Mouse (Mus musculus) ES-E14 (cell line): ENCODE measurements around the gene Gm42791. TPM values are rescaled to one million over a fixed set of nuclear protein-coding genes. Genes with fewer than 3 reads are reported as not detected.

Experiments used
- DNase-seq: peaks from one replicate; pipeline ENCODE4 v3.0.0-alpha.2; 2013; ENCODE audit warnings: low read depth, low spot score
- H3K27ac ChIP-seq: 2 replicates; pipeline ENCODE4 v1.5.1; 2012; ENCODE audit warnings: low read depth, mild to moderate bottlenecking, low read length, moderate library complexity, mixed read lengths; ENCODE audit not compliant: poor library complexity, insufficient read depth, severe bottlenecking
- H3K36me3 ChIP-seq: 2 replicates; pipeline ENCODE4 v1.6.1; 2012; ENCODE audit warnings: mild to moderate bottlenecking, low read length, moderate library complexity, mixed read lengths; ENCODE audit not compliant: control insufficient read depth, poor library complexity, insufficient read depth, severe bottlenecking
- H3K4me1 ChIP-seq, 2 experiments: fragments of 150-350 bp in 1 of 2; sonication (generic) in 1 of 2; 2 replicates each; pipeline ENCODE4 v1.6.1; 2012; ENCODE audit warnings: low read length in 2 of 2, mild to moderate bottlenecking in 1 of 2, mixed read lengths in 1 of 2; ENCODE audit not compliant: control insufficient read depth in 2 of 2, insufficient read depth in 2 of 2, poor library complexity in 1 of 2
- H3K4me3 ChIP-seq, 2 experiments: fragments of 150-350 bp in 1 of 2; sonication (generic) in 1 of 2; 2 replicates each; pipeline ENCODE4 v1.5.1; 2012; ENCODE audit warnings: low read length in 2 of 2, low read depth in 1 of 2, mild to moderate bottlenecking in 1 of 2, mixed read lengths in 1 of 2; ENCODE audit not compliant: insufficient read depth in 1 of 2, poor library complexity in 1 of 2, severe bottlenecking in 1 of 2
- H3K9ac ChIP-seq: 2 replicates; pipeline ENCODE4 v1.6.1; 2012; ENCODE audit warnings: low read depth, mild to moderate bottlenecking, low read length, mixed read lengths; ENCODE audit not compliant: poor library complexity, insufficient read depth, severe bottlenecking
- H3K9me3 ChIP-seq: fragments of 150-350 bp; sonication (generic); 2 replicates; pipeline ENCODE4 v1.6.1; 2012; ENCODE audit warnings: low read depth, mild to moderate bottlenecking, low read length; ENCODE audit not compliant: control insufficient read depth, insufficient read depth
- CHD2 ChIP-seq: IDR thresholded peaks from 2 replicates; pipeline ENCODE4 v1.6.1; 2014; ENCODE audit warnings: mild to moderate bottlenecking, low read depth, low read length, inconsistent platforms
- HCFC1 ChIP-seq: IDR thresholded peaks from 2 replicates; pipeline ENCODE4 v1.6.1; 2012; ENCODE audit warnings: low read length, inconsistent platforms, borderline replicate concordance; ENCODE audit not compliant: insufficient read depth
- MAFK ChIP-seq: IDR thresholded peaks from 2 replicates; pipeline ENCODE4 v1.6.1; 2014; ENCODE audit warnings: mild to moderate bottlenecking, low read depth, low read length, inconsistent platforms; ENCODE audit not compliant: insufficient read depth
- ZC3H11A ChIP-seq: IDR thresholded peaks from 2 replicates; pipeline ENCODE4 v1.6.1; 2012; ENCODE audit warnings: low read depth, mild to moderate bottlenecking, inconsistent platforms, low read length, borderline replicate concordance
- ZNF384 ChIP-seq: IDR thresholded peaks from 2 replicates; pipeline ENCODE4 v1.6.1; 2012; ENCODE audit warnings: low read depth, low read length, inconsistent platforms
- in situ Hi-C, 2 experiments: fragments of 600-800 bp; cut with MboI; formaldehyde crosslinking; loops; one replicate each; pipeline ENCODE4 v1.15.1; 2025; ENCODE audit warnings: low sequenced_read_pairs in 2 of 2, inconsistent platforms in 1 of 2; ENCODE audit not compliant: unreplicated experiment in 2 of 2
- total RNA-seq: library from RNA; depleted of rRNA; stranded (reverse); fragments of 300-350 nt; gene quantifications from 2 replicates; pipeline ENCODE4 v1.2.3, GENCODE M21; 2012

Gm42791 gene
- total RNA-seq, 1 experiment: not detected

- no peak overlapping the region for H3K4me3 ChIP-seq
- no peak for DNase-seq
- no peaks in the 10 kb centered on the region for H3K9me3 ChIP-seq
- in situ Hi-C loops: no loop called here
- H3K36me3 ChIP-seq: no peaks in the 10 kb centered on the region
- TF ChIP-seq MAFK (no peak), ZC3H11A (no peak), HCFC1 (no peak), ZNF384 (no peak), CHD2 (no peak)
- H3K4me1 ChIP-seq: no peaks in the 10 kb centered on the region
- no peak overlapping the region for H3K9ac ChIP-seq
- H3K27ac ChIP-seq: no peak overlapping the region
Measured at GRCm38 (mm10) chr5:148896515-148896914, 98.4 kb downstream of the Gm42791 start.

- in situ Hi-C loops: no loop called here
- H3K27ac ChIP-seq: no peak overlapping the region
- TF ChIP-seq CHD2 (no peak), MAFK (no peak), ZC3H11A (no peak)
Measured at GRCm38 (mm10) chr5:148895833-148896232, 99.1 kb downstream of the Gm42791 start.

GRCm38 (mm10) chr5:148895034-148895433 is 99.9 kb downstream of the Gm42791 start:
- Histone ChIP-seq H3K36me3 (no peaks in the 10 kb centered on the region), H3K9ac (no peak overlapping the region), H3K9me3 (no peaks in the 10 kb centered on the region), H3K27ac (no peak overlapping the region), H3K4me1 (no peaks in the 10 kb centered on the region), H3K4me3 (no peak overlapping the region)
- TF ChIP-seq HCFC1: no peak
- no peak for TF ChIP-seq MAFK
- TF ChIP-seq ZNF384: no peak
- TF ChIP-seq CHD2: no peak
- no peak for TF ChIP-seq ZC3H11A
- DNase-seq: no peak
- in situ Hi-C loops: no loop called here

More at GRCm38 (mm10) chr5:148895833-148896232, 99.1 kb downstream of the Gm42791 start:
- Histone ChIP-seq H3K9me3 (no peaks in the 10 kb centered on the region), H3K9ac (no peak overlapping the region), H3K4me1 (no peaks in the 10 kb centered on the region), H3K4me3 (no peak overlapping the region), H3K36me3 (no peaks in the 10 kb centered on the region)
- no peak for DNase-seq

GRCm38 (mm10) chr5:148890237-148890636 is 104.7 kb downstream of the Gm42791 start:
- no peaks in the 10 kb centered on the region for H3K36me3 ChIP-seq
- no peaks in the 10 kb centered on the region for H3K9me3 ChIP-seq
- no peak overlapping the region for H3K9ac ChIP-seq
- H3K4me1 ChIP-seq: peaks cover 2 to 7% of the 10 kb centered on the region in 2 experiments; a peak in 2 of 4 replicates
- in situ Hi-C loops: no loop called here
- H3K27ac ChIP-seq: no peak overlapping the region
- no peak for TF ChIP-seq MAFK
- TF ChIP-seq ZNF384: no peak
- TF ChIP-seq HCFC1: no peak
- no peak for TF ChIP-seq CHD2
- TF ChIP-seq ZC3H11A: no peak
- DNase-seq: no peak
- no peak overlapping the region for H3K4me3 ChIP-seq

- TF ChIP-seq MAFK (no peak), ZC3H11A (no peak), HCFC1 (no peak), ZNF384 (no peak), CHD2 (no peak)
- Histone ChIP-seq H3K4me3 (no peak overlapping the region), H3K9ac (no peak overlapping the region), H3K4me1 (peaks cover 2 to 12% of the 10 kb centered on the region in 2 experiments; a peak in 2 of 4 replicates), H3K27ac (no peak overlapping the region), H3K9me3 (no peaks in the 10 kb centered on the region), H3K36me3 (no peaks in the 10 kb centered on the region)
- in situ Hi-C loops: no loop called here
- DNase-seq: no peak
Measured at GRCm38 (mm10) chr5:148888032-148888431, 106.9 kb downstream of the Gm42791 start.
